Mouse (Mus musculus) heart, embryonic 11.5 days (tissue): Measurements from ENCODE around the gene Cdkal1. TPM values are rescaled to one million over a fixed set of nuclear protein-coding genes. Genes with fewer than 3 reads are reported as not detected.

Experiments used
- ATAC-seq: fragments of 200-750 bp; cut with Nextera tagmentation; replicated peaks from 2 replicates; pipeline ENCODE4 v1.8.0; 2017; ENCODE audit warnings: moderate library complexity; ENCODE audit not compliant: insufficient number of reproducible peaks, low FRiP score, low TSS enrichment
- H3K27ac ChIP-seq: fragments of 300-500 bp; sonication (generic); 2 replicates; pipeline ENCODE4 v1.5.1; 2014; ENCODE audit warnings: mild to moderate bottlenecking, low read depth, low read length
- H3K27me3 ChIP-seq: fragments of 300-500 bp; sonication (generic); 2 replicates; pipeline ENCODE4 v1.6.1; 2014; ENCODE audit warnings: mild to moderate bottlenecking, low read length, mixed read lengths; ENCODE audit not compliant: control insufficient read depth, insufficient read depth
- H3K36me3 ChIP-seq: fragments of 300-500 bp; sonication (generic); 2 replicates; pipeline ENCODE4 v1.6.1; 2014; ENCODE audit warnings: mild to moderate bottlenecking, low read length, moderate library complexity, mixed read lengths; ENCODE audit not compliant: control insufficient read depth, insufficient read depth
- H3K4me1 ChIP-seq: fragments of 300-500 bp; sonication (generic); 2 replicates; pipeline ENCODE4 v1.6.1; 2014; ENCODE audit warnings: low read length; ENCODE audit not compliant: control insufficient read depth, insufficient read depth
- H3K4me2 ChIP-seq: fragments of 300-500 bp; sonication (generic); 2 replicates; pipeline ENCODE4 v1.6.1; 2014; ENCODE audit warnings: mild to moderate bottlenecking, moderate library complexity
- H3K4me3 ChIP-seq: fragments of 300-500 bp; sonication (generic); 2 replicates; pipeline ENCODE4 v1.5.1; 2014; ENCODE audit warnings: low read depth, low read length
- H3K9ac ChIP-seq: fragments of 300-500 bp; sonication (generic); 2 replicates; pipeline ENCODE4 v1.6.1; 2014; ENCODE audit warnings: mild to moderate bottlenecking, low read depth, low read length, moderate library complexity
- H3K9me3 ChIP-seq: fragments of 300-500 bp; sonication (generic); replicated peaks from 2 replicates; pipeline ENCODE4 v1.6.1; 2016; ENCODE audit warnings: low read length; ENCODE audit not compliant: control insufficient read depth
- WGBS: fragments of 180-500 bp; shearing (Covaris S2); extraction: QIAGEN DNeasy Blood & Tissue Kit; methylation state at CpG from one replicate; pipeline ENCODE4 v1.1.7; 2014; ENCODE audit not compliant: insufficient replicate concordance; 5-methylcytosine and 5-hydroxymethylcytosine counted together
- polyA plus RNA-seq: library from polyadenylated mRNA; unstranded; fragments of >200 nt; fragmentation: Nextera tagmentation; extraction: Ambion mirVana; gene quantifications from 2 replicates; pipeline ENCODE4 v1.2.1, GENCODE M21; 2014

Gene Cdkal1
- polyA plus RNA-seq, 1 experiment from 2014 or later = 25.2 TPM

DNA sequence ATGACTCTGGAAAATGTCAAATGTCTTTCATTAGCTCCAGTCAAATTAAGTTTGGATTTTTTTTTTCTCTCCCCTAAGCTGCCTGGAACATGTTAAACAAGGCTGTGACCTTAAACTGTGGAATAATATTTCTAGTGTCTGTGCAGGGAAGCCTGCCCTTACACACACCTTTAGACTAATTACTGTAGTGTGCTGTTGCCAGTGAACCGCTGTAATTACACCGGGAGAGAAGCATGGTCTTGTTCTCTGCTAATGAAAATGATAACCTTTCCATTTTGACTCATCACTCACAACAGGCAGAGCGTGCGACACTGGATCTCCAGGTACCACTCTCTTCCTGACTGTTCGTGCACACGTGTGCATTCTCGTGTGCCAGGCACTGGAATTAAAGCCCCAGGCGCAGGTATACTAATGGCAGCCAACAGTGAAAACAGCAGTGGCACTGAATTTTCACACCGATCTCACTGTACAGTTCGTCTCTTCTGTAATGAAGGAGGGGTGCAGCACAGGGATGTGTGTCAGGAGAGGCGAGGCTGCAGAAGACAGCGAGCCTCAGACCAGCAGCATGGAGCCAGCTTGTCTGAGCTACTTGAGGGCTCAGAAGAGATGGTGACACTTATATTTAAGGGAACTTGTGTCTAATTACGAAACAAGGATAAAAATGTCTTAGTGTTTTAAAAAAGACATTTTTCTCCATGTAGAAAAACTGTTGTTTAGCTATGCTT is 490.4 kb downstream of the Cdkal1 start:
- ATAC-seq = no peak
- Histone ChIP-seq H3K4me3 (no peak overlapping the region), H3K36me3 (no peaks in the 10 kb centered on the region), H3K9ac (no peak overlapping the region), H3K4me2 (no peak overlapping the region), H3K27ac (no peak overlapping the region), H3K9me3 (no peaks in the 10 kb centered on the region), H3K4me1 (peaks cover 14% of the 10 kb centered on the region; the same call in 1 of the 2 replicates), H3K27me3 (no peaks in the 10 kb centered on the region)
- 65% methylated on average over 13 of the region's 13 CpGs for WGBS

DNA sequence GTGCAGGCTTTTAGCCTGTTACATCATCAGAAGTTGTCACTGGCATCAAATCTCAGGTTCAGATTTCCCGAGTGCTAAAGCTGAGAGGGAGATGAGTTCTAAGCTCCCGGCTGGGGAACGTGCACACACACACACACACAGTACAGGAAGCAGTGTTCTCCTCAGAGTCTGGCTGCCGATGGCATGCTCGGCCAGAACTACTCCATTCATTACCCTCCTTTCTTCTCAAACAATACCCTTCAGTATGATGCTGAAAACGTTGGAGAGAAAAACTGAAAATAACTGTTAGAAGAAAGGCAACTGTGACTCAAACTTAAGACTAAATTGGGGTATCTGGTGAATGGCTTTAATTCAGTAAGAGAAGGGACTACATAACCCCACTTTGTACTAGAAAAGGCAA is 491.5 kb downstream of the Cdkal1 start:
- Histone ChIP-seq H3K36me3 (no peaks in the 10 kb centered on the region), H3K27me3 (no peaks in the 10 kb centered on the region), H3K9ac (no peak overlapping the region), H3K4me2 (no peak overlapping the region), H3K9me3 (no peaks in the 10 kb centered on the region), H3K27ac (no peak overlapping the region), H3K4me3 (no peak overlapping the region), H3K4me1 (peaks cover 14% of the 10 kb centered on the region; the same call in 1 of the 2 replicates)
- ATAC-seq = no peak
- WGBS = 40% methylated on average over 6 of the region's 6 CpGs

DNA sequence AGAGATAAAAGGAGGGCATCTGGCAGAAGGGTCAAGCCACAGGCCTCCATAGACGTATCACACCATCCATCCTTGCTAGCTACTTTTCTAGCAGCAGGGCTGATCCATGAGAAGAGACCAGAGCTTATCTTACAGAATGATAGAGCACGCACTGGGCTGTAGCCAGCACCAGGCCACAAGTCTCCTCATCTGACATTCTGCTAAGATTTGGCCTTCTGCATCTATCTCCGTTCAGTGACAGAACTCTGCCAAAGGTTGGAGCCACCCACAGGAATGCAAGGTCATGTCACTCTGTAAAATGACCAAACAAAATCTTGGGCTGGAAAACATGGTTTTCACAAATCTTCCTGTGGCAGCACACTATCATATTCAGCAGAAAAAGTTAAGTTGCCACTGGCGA is 493.6 kb downstream of the Cdkal1 start:
- ATAC-seq = no peak
- WGBS = 33% methylated on average over 4 of the region's 4 CpGs
- H3K4me3 ChIP-seq = no peak overlapping the region
- no peaks in the 10 kb centered on the region for H3K27me3 ChIP-seq
- peaks cover 14% of the 10 kb centered on the region; the same call in 1 of the 2 replicates for H3K4me1 ChIP-seq
- H3K9me3 ChIP-seq = no peaks in the 10 kb centered on the region
- H3K27ac ChIP-seq = no peak overlapping the region
- H3K36me3 ChIP-seq = no peaks in the 10 kb centered on the region
- H3K9ac ChIP-seq = no peak overlapping the region
- no peak overlapping the region for H3K4me2 ChIP-seq

DNA sequence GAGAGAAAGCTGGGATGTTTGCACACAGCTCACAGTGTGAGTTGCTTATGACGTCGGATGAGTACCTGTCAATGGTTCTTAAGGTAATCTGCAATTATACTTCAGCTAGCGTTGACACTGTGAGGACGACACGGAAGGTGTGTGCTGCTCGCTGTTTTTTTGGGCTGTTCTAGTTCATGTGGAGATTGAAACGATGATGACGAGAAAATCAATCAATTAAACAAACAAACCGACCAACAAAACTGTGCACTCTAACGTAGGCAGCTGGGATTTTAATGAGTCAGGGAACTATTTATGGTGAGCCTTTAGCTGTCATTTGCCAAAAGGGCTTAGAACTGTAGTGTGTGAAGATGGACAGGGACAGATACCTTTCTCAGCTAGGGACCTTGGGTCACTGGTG is 494.6 kb downstream of the Cdkal1 start:
- Histone ChIP-seq H3K9ac (no peak overlapping the region), H3K9me3 (no peaks in the 10 kb centered on the region), H3K36me3 (no peaks in the 10 kb centered on the region), H3K27ac (no peak overlapping the region), H3K27me3 (no peaks in the 10 kb centered on the region), H3K4me2 (no peak overlapping the region), H3K4me3 (no peak overlapping the region), H3K4me1 (peaks cover 18% of the 10 kb centered on the region)
- ATAC-seq = no peak
- 63% methylated on average over 10 of the region's 10 CpGs for WGBS

DNA sequence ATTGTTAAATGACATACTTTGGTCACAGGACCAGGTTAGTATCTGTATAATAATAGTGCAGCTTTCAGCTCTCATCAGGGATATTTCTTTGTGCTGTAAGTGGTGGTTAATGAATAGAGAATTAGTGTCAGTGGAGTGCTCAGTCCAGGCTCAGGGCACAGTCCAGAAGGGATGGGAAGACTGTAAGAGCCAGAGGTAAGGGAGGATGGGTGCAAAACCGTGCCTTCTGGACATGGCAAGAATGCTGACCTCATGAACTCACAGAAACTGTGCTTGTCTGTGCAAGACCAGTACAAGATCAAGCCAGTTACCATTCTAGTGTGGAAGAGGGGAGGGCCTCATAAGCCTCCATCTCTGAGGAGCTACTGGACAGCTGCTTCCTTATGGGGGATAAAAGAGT is 496.1 kb downstream of the Cdkal1 start:
- no peak overlapping the region for H3K4me2 ChIP-seq
- H3K27me3 ChIP-seq = no peaks in the 10 kb centered on the region
- no peaks in the 10 kb centered on the region for H3K36me3 ChIP-seq
- peaks cover 15% of the 10 kb centered on the region for H3K4me1 ChIP-seq
- no peak overlapping the region for H3K27ac ChIP-seq
- H3K9ac ChIP-seq = no peak overlapping the region
- WGBS = 94% methylated on average over 1 of the region's 1 CpGs
- H3K4me3 ChIP-seq = no peak overlapping the region
- no peak for ATAC-seq
- no peaks in the 10 kb centered on the region for H3K9me3 ChIP-seq

DNA sequence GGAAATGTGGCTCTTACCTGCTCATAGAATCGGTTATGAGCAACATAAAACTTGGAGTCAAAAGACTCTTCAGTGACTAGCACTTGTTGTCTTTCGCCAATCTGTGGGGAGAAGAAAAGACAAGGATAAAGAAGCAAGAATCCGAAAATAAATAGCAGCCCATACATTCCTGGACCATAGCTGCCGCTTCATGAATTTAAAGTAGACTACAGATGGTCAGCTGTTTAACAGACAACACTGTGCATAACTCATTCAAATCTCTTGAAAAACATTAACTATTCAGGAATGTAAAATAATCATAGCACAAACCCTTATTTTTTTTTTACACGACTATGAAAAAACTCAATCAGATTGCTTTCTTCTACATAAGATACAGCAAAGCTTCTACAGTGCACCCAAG is 498.0 kb downstream of the Cdkal1 start:
- Histone ChIP-seq H3K9ac (no peak overlapping the region), H3K9me3 (no peaks in the 10 kb centered on the region), H3K27ac (no peak overlapping the region), H3K27me3 (no peaks in the 10 kb centered on the region), H3K4me3 (no peak overlapping the region), H3K4me1 (peaks cover 12% of the 10 kb centered on the region), H3K4me2 (no peak overlapping the region), H3K36me3 (no peaks in the 10 kb centered on the region)
- 83% methylated on average over 5 of the region's 5 CpGs for WGBS
- no peak for ATAC-seq

DNA sequence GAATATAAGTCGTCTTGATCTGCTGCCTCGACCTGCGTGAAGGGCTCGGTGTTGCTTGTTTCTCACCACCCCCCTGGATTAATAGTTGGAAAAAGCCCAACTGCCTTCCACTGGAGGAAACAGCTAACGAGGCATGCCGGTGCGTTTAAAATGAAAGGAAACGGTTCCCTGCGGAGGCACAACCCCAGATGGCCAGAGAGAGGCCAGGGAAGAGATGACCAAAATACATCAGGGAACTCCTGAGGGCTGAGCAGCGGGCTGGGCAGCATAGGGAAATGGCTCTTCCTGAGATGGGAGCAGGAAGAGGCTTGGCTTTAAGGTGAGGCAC is 499.4 kb downstream of the Cdkal1 start:
- no peaks in the 10 kb centered on the region for H3K27me3 ChIP-seq
- peaks cover 13% of the 10 kb centered on the region for H3K4me1 ChIP-seq
- no peak overlapping the region for H3K27ac ChIP-seq
- H3K9me3 ChIP-seq = no peaks in the 10 kb centered on the region
- 0 out of 2 replicates have a peak overlapping the region, but pooled peaks have one; percentile 11 for H3K4me2 ChIP-seq
- 0 out of 2 replicates have a peak overlapping the region, but pooled peaks have one; percentile 34 for H3K9ac ChIP-seq
- 42% methylated on average over 10 of the region's 10 CpGs for WGBS
- H3K4me3 ChIP-seq = no peak overlapping the region
- H3K36me3 ChIP-seq = no peaks in the 10 kb centered on the region
- ATAC-seq = no peak

DNA sequence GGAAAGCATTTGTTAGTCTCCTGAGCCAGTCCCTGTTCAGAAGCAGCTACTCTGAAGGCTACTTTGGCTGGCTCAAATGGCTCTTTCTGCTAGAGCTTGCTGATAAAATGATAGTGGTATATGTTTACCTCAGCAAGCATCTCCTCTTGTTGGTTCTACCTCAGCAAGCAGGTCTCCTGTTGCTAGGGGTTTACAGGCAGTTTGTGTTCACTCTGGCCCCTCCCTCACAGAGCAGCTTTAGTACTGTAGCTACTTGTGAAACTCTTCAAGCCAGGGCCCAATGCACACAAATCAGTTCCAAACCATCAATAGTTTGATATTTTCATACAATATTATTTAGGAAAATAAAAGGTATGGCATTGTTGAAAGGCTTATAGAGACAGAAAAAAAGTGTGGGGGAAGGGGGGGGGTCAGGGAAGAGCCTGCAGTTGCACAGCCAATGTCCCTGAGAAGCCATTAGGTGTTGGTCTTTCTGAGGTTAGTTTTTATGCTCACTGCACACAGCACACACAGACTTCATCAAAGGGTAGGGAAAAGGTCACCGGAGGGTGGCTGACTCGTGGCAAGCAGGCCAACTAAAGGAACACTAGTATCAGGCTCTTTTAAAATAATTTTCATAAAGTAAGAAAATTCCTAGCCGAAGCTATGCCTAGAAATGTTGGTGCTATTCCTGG is 499.9 kb downstream of the Cdkal1 start:
- 81% methylated on average over 3 of the region's 3 CpGs for WGBS

More for the DNA sequence above, 499.9 kb downstream of the Cdkal1 start:
- Histone ChIP-seq H3K4me1 (peaks cover 13% of the 10 kb centered on the region), H3K4me2 (no peak overlapping the region), H3K27ac (no peak overlapping the region), H3K9ac (0 out of 2 replicates have a peak overlapping the region, but pooled peaks have one; percentile 34), H3K9me3 (no peaks in the 10 kb centered on the region), H3K4me3 (no peak overlapping the region), H3K36me3 (no peaks in the 10 kb centered on the region), H3K27me3 (no peaks in the 10 kb centered on the region)
- 0 out of 2 replicates have a peak, but pooled peaks have one; percentile 10 for ATAC-seq
